In the genomic region with DNA sequence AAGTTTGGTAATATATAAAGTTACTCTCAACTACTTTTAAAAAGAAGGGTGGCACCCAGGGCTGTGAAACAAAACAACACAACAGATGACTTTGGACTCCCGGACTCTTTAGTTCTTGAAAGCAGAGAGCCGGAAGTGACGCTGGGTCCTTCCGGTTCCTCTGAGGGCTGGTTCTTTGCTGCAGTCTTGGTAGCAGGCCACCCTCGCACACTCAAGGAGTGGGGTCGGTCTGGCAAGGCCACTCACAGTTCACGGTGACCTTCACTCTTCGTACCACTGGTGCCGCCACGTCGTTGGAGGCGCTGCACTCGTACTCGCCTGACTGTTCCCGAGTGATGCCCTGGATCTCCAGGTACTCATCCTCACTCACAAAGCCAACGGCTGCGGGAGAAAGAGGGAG, we compare ENCODE assay signal across 22 mouse cellular contexts.
DNase-seq lines count a peak whose midpoint lies in the region; TF ChIP-seq lines count a peak whose summit lies in the region.
"Had no signal": no experiment of that assay in that cellular context is flagged by ENCODE, and none has a peak within 500 bp of the region (broad histone marks: within the 10 kb centered on the region; RNA-seq: fewer than 3 reads in every experiment).

No protein-coding gene starts in this region.

- 91% methylated on average over 17 of the region's 17 CpGs for WGBS in heart, embryonic 10.5 days

- TF ChIP-seq CTCF in testis, adult 2 months (IDR thresholded peaks at IDR 0.05; ENCODE audit: control insufficient read depth, insufficient read depth, insufficient replicate concordance, low read depth, low read length) = no peak

- no peaks in the 10 kb centered on the region for H3K9me3 ChIP-seq in heart, embryonic 10.5 days
- H3K9me3 ChIP-seq: embryonic facial prominence, embryonic 13.5 days; embryonic facial prominence, embryonic 15.5 days; forebrain, embryonic 10.5 days; forebrain, embryonic 12.5 days had no signal

- H3K4me3 ChIP-seq in heart, embryonic 10.5 days = no peak overlapping the region
- peak overlapping the region; percentile 93 for H3K4me3 ChIP-seq in testis, adult 2 months (ENCODE audit: control insufficient read depth, low read depth, low read length)
- H3K4me3 ChIP-seq: embryonic facial prominence, embryonic 13.5 days; embryonic facial prominence, embryonic 15.5 days; erythroblast, embryonic 14.5 days; forebrain, embryonic 10.5 days; forebrain, embryonic 12.5 days had no signal

- no peaks in the 10 kb centered on the region for H3K36me3 ChIP-seq in heart, embryonic 10.5 days
- H3K36me3 ChIP-seq in testis, adult 2 months (ENCODE audit: control insufficient read depth, insufficient read depth, low read length) = no peaks in the 10 kb centered on the region
- H3K36me3 ChIP-seq: embryonic facial prominence, embryonic 13.5 days; embryonic facial prominence, embryonic 15.5 days; forebrain, embryonic 10.5 days; forebrain, embryonic 12.5 days had no signal

- DNase-seq in heart, embryonic 10.5 days (ENCODE audit: low spot score) = no peak
- DNase-seq in heart, adult 8-10 months (ENCODE audit: low spot score) = no peak
- DNase-seq in testis, postnatal 10 days (ENCODE audit: low spot score) = no peak
- DNase-seq in ZHBTc4 (ENCODE audit: low read depth, low spot score) = peak; percentile 9
- DNase-seq in urinary bladder, postnatal 14 days (ENCODE audit: low spot score) = no peak
- DNase-seq in gastrocnemius, postnatal 14 days = no peak
- DNase-seq: adrenal gland, adult 2 months; adrenal gland, postnatal 10 days; adrenal gland, postnatal 25 days; cerebellum, adult 11 months; cerebellum, adult 18-20 months; cerebellum, adult 8-10 months; cerebellum, adult 9-11 months; cerebellum, postnatal 14 days; cerebellum, postnatal 36 days; embryo, embryonic 11 days had no signal

- TF ChIP-seq POLR2A in testis, adult 2 months (IDR thresholded peaks at IDR 0.05; ENCODE audit: control insufficient read depth, low read depth, low read length) = peak; percentile 72; the same call in 1 of the 2 replicates

- H3K27me3 ChIP-seq in heart, embryonic 10.5 days (ENCODE audit: insufficient read depth, poor library complexity, severe bottlenecking) = no peaks in the 10 kb centered on the region
- no peaks in the 10 kb centered on the region for H3K27me3 ChIP-seq in testis, adult 2 months (ENCODE audit: control insufficient read depth, insufficient read depth, low read length)
- H3K27me3 ChIP-seq: embryonic facial prominence, embryonic 13.5 days; embryonic facial prominence, embryonic 15.5 days; forebrain, embryonic 12.5 days had no signal

- intact Hi-C loops in gastrocnemius, postnatal 14 days (cut with DNase I; ENCODE audit: low total_unique reads) = no loop called here

- H3K27ac ChIP-seq in heart, embryonic 10.5 days = 0 out of 2 replicates have a peak overlapping the region, but pooled peaks have one; percentile 10
- peak overlapping the region; percentile 82 for H3K27ac ChIP-seq in testis, adult 2 months (ENCODE audit: control insufficient read depth, insufficient read depth, low read depth, low read length)
- H3K27ac ChIP-seq: embryonic facial prominence, embryonic 13.5 days; embryonic facial prominence, embryonic 15.5 days; forebrain, embryonic 10.5 days; forebrain, embryonic 12.5 days had no signal

- peaks cover 21% of the 10 kb centered on the region for H3K4me1 ChIP-seq in heart, embryonic 10.5 days
- H3K4me1 ChIP-seq in testis, adult 2 months (ENCODE audit: control insufficient read depth, insufficient read depth, low read length) = peaks cover 6% of the 10 kb centered on the region
- H3K4me1 ChIP-seq: embryonic facial prominence, embryonic 13.5 days; embryonic facial prominence, embryonic 15.5 days had no signal
